15 mouse cellular contexts compared by ENCODE assay signal in the genomic region with DNA sequence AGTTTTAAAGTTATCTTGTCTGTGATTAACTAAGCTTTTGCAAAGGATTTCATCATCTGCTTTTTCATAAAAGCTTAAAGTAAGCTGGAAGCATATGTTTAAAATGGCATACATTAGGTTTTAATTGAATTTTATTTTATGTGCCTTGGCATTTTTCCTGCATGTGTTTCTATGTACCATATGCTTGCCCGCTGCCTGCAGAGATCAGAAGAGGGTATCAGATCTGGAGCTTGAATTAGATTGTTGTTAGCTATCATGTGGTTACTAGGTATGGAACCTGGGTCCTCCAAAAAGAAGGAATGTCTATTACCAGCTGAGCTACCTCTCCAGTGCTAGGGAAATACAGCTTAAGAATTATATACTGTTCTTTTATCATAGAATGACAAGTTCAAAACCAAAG.
"Had no signal": no experiment of that assay in that cellular context is flagged by ENCODE, and none has a peak within 500 bp of the region (broad histone marks: within the 10 kb centered on the region; RNA-seq: fewer than 3 reads in every experiment).

No protein-coding gene starts in this region.

- DNase-seq: liver, postnatal 0 days; lung, embryonic 14.5 days; lung, postnatal 10 days; lung, postnatal 4 days; midbrain, embryonic 14.5 days; right cerebral cortex, postnatal 14 days; thymus, adult 2 months; thymus, postnatal 25 days; thymus, postnatal 4 days had no signal

- H3K27ac ChIP-seq: midbrain, embryonic 10.5 days; midbrain, embryonic 12.5 days; neural tube, embryonic 12.5 days; stomach, embryonic 15.5 days; stomach, postnatal 0 days had no signal

- H3K4me2 ChIP-seq: lung, embryonic 14.5 days; midbrain, embryonic 12.5 days; neural tube, embryonic 12.5 days; stomach, embryonic 15.5 days had no signal

- H3K27me3 ChIP-seq: midbrain, embryonic 12.5 days; neural tube, embryonic 12.5 days; stomach, embryonic 15.5 days had no signal

- H3K9me3 ChIP-seq: midbrain, embryonic 10.5 days; midbrain, embryonic 12.5 days; neural tube, embryonic 12.5 days; stomach, embryonic 15.5 days had no signal

- H3K4me3 ChIP-seq: midbrain, embryonic 10.5 days; midbrain, embryonic 12.5 days; neural tube, embryonic 12.5 days; stomach, embryonic 15.5 days had no signal

- H3K4me1 ChIP-seq: midbrain, embryonic 10.5 days; midbrain, embryonic 12.5 days; neural tube, embryonic 12.5 days; stomach, embryonic 15.5 days had no signal

- ATAC-seq: liver, postnatal 0 days; midbrain, embryonic 16.5 days had no signal

- H3K36me3 ChIP-seq: midbrain, embryonic 10.5 days; midbrain, embryonic 12.5 days; neural tube, embryonic 12.5 days; stomach, embryonic 15.5 days had no signal

- H3K9ac ChIP-seq: liver, postnatal 0 days; lung, embryonic 14.5 days; midbrain, embryonic 12.5 days; neural tube, embryonic 12.5 days; stomach, embryonic 15.5 days had no signal
